Mouse (Mus musculus): Measurements from ENCODE around the gene Ikzf3. TPM values are rescaled to one million over a fixed set of nuclear protein-coding genes. Genes with fewer than 3 reads are reported as not detected.

Ikzf3 gene
- polyA plus RNA-seq, 2 experiments = 0.05 to 0.15 TPM

- Histone ChIP-seq H3K9me3 (ENCODE audit: control insufficient read depth, low read length) (no peaks in the 10 kb centered on the region), H3K9ac (replicated peaks) (no peak overlapping the region), H3K4me1 (replicated peaks; ENCODE audit: control insufficient read depth in 2 of 2, insufficient read depth in 2 of 2, low read length in 1 of 2) (no peaks in the 10 kb centered on the region), H3K4me3 (ENCODE audit: insufficient read depth in 1 of 2, low read depth in 2 of 2, low read length in 2 of 2) (no peak overlapping the region), H3K27me3 (ENCODE audit: control insufficient read depth, insufficient read depth, low read length) (no peaks in the 10 kb centered on the region), H3K4me2 (ENCODE audit: low read depth) (no peak overlapping the region), H3K27ac (no peak overlapping the region), H3K36me3 (replicated peaks; ENCODE audit: control insufficient read depth, insufficient read depth, low read depth) (no peaks in the 10 kb centered on the region)
- ATAC-seq (ENCODE audit: insufficient read depth) (no peak), DNase-seq (ENCODE audit: low read depth in 3 of 3, low spot score in 3 of 3) (no peak)
- no peak for TF ChIP-seq CTCF (IDR thresholded peaks at IDR 0.05; ENCODE audit: low read depth)
- TF ChIP-seq EP300 (IDR thresholded peaks at IDR 0.05; ENCODE audit: low read depth) = no peak
- WGBS (ENCODE audit: insufficient replicate concordance) = 55% methylated on average over 13 of the region's 13 CpGs
Measured at GRCm38 (mm10) chr11:98479026-98479939, 66.5 kb downstream of the Ikzf3 start.

GRCm38 (mm10) chr11:98477011-98477701 lies 68.7 kb downstream of the Ikzf3 start:
- Histone ChIP-seq H3K4me1 (replicated peaks; ENCODE audit: control insufficient read depth in 2 of 2, insufficient read depth in 2 of 2, low read length in 1 of 2) (no peaks in the 10 kb centered on the region), H3K27ac (no peak overlapping the region), H3K9ac (replicated peaks) (no peak overlapping the region), H3K36me3 (replicated peaks; ENCODE audit: control insufficient read depth, insufficient read depth, low read depth) (no peaks in the 10 kb centered on the region), H3K27me3 (ENCODE audit: control insufficient read depth, insufficient read depth, low read length) (no peaks in the 10 kb centered on the region), H3K4me3 (ENCODE audit: insufficient read depth in 1 of 2, low read depth in 2 of 2, low read length in 2 of 2) (no peak overlapping the region), H3K4me2 (ENCODE audit: low read depth) (no peak overlapping the region), H3K9me3 (ENCODE audit: control insufficient read depth, low read length) (no peaks in the 10 kb centered on the region)
- DNase-seq (ENCODE audit: low read depth in 3 of 3, low spot score in 3 of 3) = no peak
- 49% methylated on average over 14 of the region's 14 CpGs for WGBS (ENCODE audit: insufficient replicate concordance)
- ATAC-seq (ENCODE audit: insufficient read depth) = no peak
- TF ChIP-seq EP300 (IDR thresholded peaks at IDR 0.05; ENCODE audit: low read depth) (no peak), CTCF (IDR thresholded peaks at IDR 0.05; ENCODE audit: low read depth) (no peak)

GRCm38 (mm10) chr11:98476434-98476807 lies 69.4 kb downstream of the Ikzf3 start:
- no peaks in the 10 kb centered on the region for H3K27me3 ChIP-seq (ENCODE audit: control insufficient read depth, insufficient read depth, low read length)
- no peak overlapping the region for H3K9ac ChIP-seq (replicated peaks)
- ATAC-seq (ENCODE audit: insufficient read depth) (no peak), DNase-seq (ENCODE audit: low read depth in 3 of 3, low spot score in 3 of 3) (no peak)
- no peak overlapping the region for H3K4me2 ChIP-seq (ENCODE audit: low read depth)
- no peak overlapping the region for H3K4me3 ChIP-seq (ENCODE audit: insufficient read depth in 1 of 2, low read depth in 2 of 2, low read length in 2 of 2)
- 58% methylated on average over 4 of the region's 4 CpGs for WGBS (ENCODE audit: insufficient replicate concordance)
- no peaks in the 10 kb centered on the region for H3K36me3 ChIP-seq (replicated peaks; ENCODE audit: control insufficient read depth, insufficient read depth, low read depth)
- TF ChIP-seq CTCF (IDR thresholded peaks at IDR 0.05; ENCODE audit: low read depth) (no peak), EP300 (IDR thresholded peaks at IDR 0.05; ENCODE audit: low read depth) (no peak)
- no peaks in the 10 kb centered on the region for H3K9me3 ChIP-seq (ENCODE audit: control insufficient read depth, low read length)
- H3K27ac ChIP-seq = no peak overlapping the region
- no peaks in the 10 kb centered on the region for H3K4me1 ChIP-seq (replicated peaks; ENCODE audit: control insufficient read depth in 2 of 2, insufficient read depth in 2 of 2, low read length in 1 of 2)

DNA sequence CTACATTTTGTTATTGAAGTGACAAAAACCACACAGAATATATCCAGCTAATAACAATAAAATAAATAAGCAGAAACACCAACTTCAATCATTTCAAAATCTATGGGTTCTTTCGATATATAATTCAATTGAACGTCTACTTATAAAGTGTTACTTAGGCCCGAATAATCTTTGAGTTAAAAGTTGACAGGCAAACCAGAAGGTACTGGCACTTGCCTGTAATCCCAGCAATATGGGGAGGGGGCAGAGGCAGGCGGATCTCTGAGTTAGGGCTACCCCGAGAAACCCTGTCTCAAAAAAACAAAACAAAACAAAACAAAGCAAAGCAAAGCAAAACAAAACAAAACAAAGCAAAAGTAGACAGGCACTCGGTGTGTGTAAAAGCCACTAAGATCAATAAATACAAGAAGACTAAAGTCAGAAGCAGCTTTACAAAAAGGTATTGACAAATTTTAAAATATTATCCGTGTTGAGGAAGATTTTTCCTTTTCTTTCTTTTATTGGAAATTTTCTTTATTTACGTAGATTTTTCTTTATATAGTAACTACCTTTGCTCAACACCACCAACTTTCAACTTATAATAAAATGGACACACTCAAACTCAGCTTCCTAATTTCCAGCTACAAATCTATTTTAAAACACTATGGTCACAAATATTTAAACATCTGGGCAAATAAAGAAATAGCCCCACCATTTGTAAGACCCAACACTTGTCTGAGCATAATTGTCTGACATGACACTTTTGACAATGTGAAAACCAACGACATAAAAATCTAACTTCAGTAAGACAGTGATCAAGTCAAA lies 70.0 kb downstream of the Ikzf3 start:
- 52% methylated on average over 9 of the region's 9 CpGs for WGBS (ENCODE audit: insufficient replicate concordance)
- ATAC-seq (ENCODE audit: insufficient read depth) (no peak), DNase-seq (ENCODE audit: low read depth in 3 of 3, low spot score in 3 of 3) (no peak)
- Histone ChIP-seq H3K27me3 (ENCODE audit: control insufficient read depth, insufficient read depth, low read length) (no peaks in the 10 kb centered on the region), H3K4me2 (ENCODE audit: low read depth) (no peak overlapping the region), H3K9ac (replicated peaks) (no peak overlapping the region), H3K9me3 (ENCODE audit: control insufficient read depth, low read length) (no peaks in the 10 kb centered on the region), H3K4me1 (replicated peaks; ENCODE audit: control insufficient read depth in 2 of 2, insufficient read depth in 2 of 2, low read length in 1 of 2) (no peaks in the 10 kb centered on the region), H3K27ac (no peak overlapping the region), H3K4me3 (ENCODE audit: insufficient read depth in 1 of 2, low read depth in 2 of 2, low read length in 2 of 2) (no peak overlapping the region), H3K36me3 (replicated peaks; ENCODE audit: control insufficient read depth, insufficient read depth, low read depth) (no peaks in the 10 kb centered on the region)
- TF ChIP-seq EP300 (IDR thresholded peaks at IDR 0.05; ENCODE audit: low read depth) (no peak), CTCF (IDR thresholded peaks at IDR 0.05; ENCODE audit: low read depth) (no peak)
